Mouse (Mus musculus) adipocyte (in vitro differentiated cells): ENCODE data around the gene Fbxw4.

Source experiments
- DNase-seq: peaks from one replicate; pipeline ENCODE4 v3.0.0-alpha.2; 2016; ENCODE audit warnings: low spot score

Gene Fbxw4

GRCm38 (mm10) chr19:45614928-45615327, 45.2 kb downstream of the Fbxw4 start:
- peak; percentile 24 for DNase-seq

GRCm38 (mm10) chr19:45614375-45614774, 45.7 kb downstream of the Fbxw4 start:
- no peak for DNase-seq

- DNase-seq, result no peak
Observed at GRCm38 (mm10) chr19:45610823-45611222, 49.3 kb downstream of the Fbxw4 start.

GRCm38 (mm10) chr19:45608648-45609339, 51.3 kb downstream of the Fbxw4 start:
- DNase-seq, result peak; percentile 90

- no peak for DNase-seq
Observed at GRCm38 (mm10) chr19:45607479-45607878, 52.6 kb downstream of the Fbxw4 start.

- no peak for DNase-seq
Observed at GRCm38 (mm10) chr19:45606701-45607100, 53.4 kb downstream of the Fbxw4 start.

GRCm38 (mm10) chr19:45602606-45603005, 57.5 kb downstream of the Fbxw4 start:
- no peak for DNase-seq

GRCm38 (mm10) chr19:45597106-45597505, 63.0 kb downstream of the Fbxw4 start:
- DNase-seq, result no peak

- no peak for DNase-seq
Observed at GRCm38 (mm10) chr19:45596434-45596833, 63.7 kb downstream of the Fbxw4 start.

- peak; percentile 23 for DNase-seq
Observed at GRCm38 (mm10) chr19:45596019-45596418, 64.1 kb downstream of the Fbxw4 start.

- no peak for DNase-seq
Observed at GRCm38 (mm10) chr19:45595481-45595880, 64.6 kb downstream of the Fbxw4 start.

GRCm38 (mm10) chr19:45594079-45594478, 66.0 kb downstream of the Fbxw4 start:
- DNase-seq, result no peak

GRCm38 (mm10) chr19:45592916-45593315, 67.2 kb downstream of the Fbxw4 start:
- DNase-seq, result no peak

- DNase-seq, result peak; percentile 96
Observed at GRCm38 (mm10) chr19:45591704-45592103, 68.4 kb downstream of the Fbxw4 start.

- no peak for DNase-seq
Observed at GRCm38 (mm10) chr19:45589761-45590160, 70.4 kb downstream of the Fbxw4 start.

GRCm38 (mm10) chr19:45587509-45588292, 72.4 kb downstream of the Fbxw4 start:
- DNase-seq, result no peak

GRCm38 (mm10) chr19:45586850-45587249, 73.3 kb downstream of the Fbxw4 start:
- no peak for DNase-seq

- DNase-seq, result no peak
Observed at GRCm38 (mm10) chr19:45584856-45585620, 75.1 kb downstream of the Fbxw4 start.

GRCm38 (mm10) chr19:45583136-45583535, 77.0 kb downstream of the Fbxw4 start:
- no peak for DNase-seq

- DNase-seq, result no peak
Observed at GRCm38 (mm10) chr19:45582161-45582560, 78.0 kb downstream of the Fbxw4 start.

GRCm38 (mm10) chr19:45581257-45581656, 78.9 kb downstream of the Fbxw4 start:
- DNase-seq, result peak; percentile 73

GRCm38 (mm10) chr19:45580235-45580634, 79.9 kb downstream of the Fbxw4 start:
- no peak for DNase-seq

GRCm38 (mm10) chr19:45579416-45579815, 80.7 kb downstream of the Fbxw4 start:
- DNase-seq, result no peak
